ENCODE assay signal across 8 mouse cellular contexts in the genomic region with DNA sequence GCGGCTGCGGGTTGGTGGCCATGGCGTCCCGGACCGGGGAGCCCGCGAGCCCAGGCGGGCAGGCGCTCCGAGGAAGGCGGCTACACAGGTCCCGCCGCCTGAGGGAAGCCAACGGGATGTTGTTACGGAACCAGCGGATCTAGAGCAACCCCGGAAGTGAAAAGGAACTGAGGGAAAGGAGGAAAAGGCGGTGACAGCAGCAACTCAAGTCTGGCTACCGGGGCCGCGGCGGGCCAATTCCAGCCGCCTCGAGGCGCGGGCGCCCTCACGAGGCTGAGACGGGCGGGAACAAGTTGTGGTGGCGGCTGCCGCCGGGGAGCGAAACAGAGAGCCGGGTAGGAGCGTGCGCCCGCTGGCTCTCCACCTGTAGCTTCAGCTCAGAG. TPM values are rescaled to one million over a fixed set of nuclear protein-coding genes. Genes with fewer than 3 reads are reported as not detected.
DNase-seq lines count a peak whose midpoint lies in the region; ATAC-seq lines count a peak whose summit lies in the region.

A gene (minus strand): TSS at position 169 of the 383 bp plus-strand sequence.

- ATAC-seq in megakaryocyte progenitor cell, adult 5-6 weeks (replicated peaks; ENCODE audit: poor library complexity) = peak; percentile 88

- peak; percentile 97 for DNase-seq in adipocyte (ENCODE audit: low spot score)
- peak; percentile 94 for DNase-seq in embryo, embryonic 10 days (ENCODE audit: low spot score)
- peak; percentile 96 for DNase-seq in gastrocnemius, postnatal 10 days
- peak; percentile 95 for DNase-seq in induced T-regulatory cell, adult 2 months (ENCODE audit: low read depth)
- DNase-seq in left cerebral cortex, adult 9 months (ENCODE audit: low spot score in 2 of 2) = peak; percentile 94 to 98
- DNase-seq in right cerebral cortex, postnatal 14 days = peak; percentile 98
- peak; percentile 94 to 97 for DNase-seq in urinary bladder, postnatal 36 days (ENCODE audit: low spot score in 2 of 2)

RNA-seq across cellular contexts. Expression of the gene that starts here (rescaled TPM):
- 10 to 100 TPM; 14.9 to 18.6 TPM for total RNA-seq in gastrocnemius, postnatal 10 days (2021)
- total RNA-seq in megakaryocyte progenitor cell, adult 5-6 weeks (2015) = 34.4 and 38.1 TPM in 2 replicates
- 31.5 and 42.6 TPM in 2 replicates for total RNA-seq in megakaryocyte progenitor cell, adult 5-6 weeks (2017)

Comparison
In these comparisons a context has a peak if more than half of its experiments do, and no peak if none do; other contexts are left out.
1. Peak in every context shown above with its lines: DNase-seq and ATAC-seq.